Mouse (Mus musculus): ENCODE measurements around the gene Dysf. TPM values are rescaled to one million over a fixed set of nuclear protein-coding genes. Genes with fewer than 3 reads are reported as not detected.

Gene Dysf
- total RNA-seq, 4 experiments from 2014 or later, result 46.1 to 59.1 (median 51.7) TPM

DNA sequence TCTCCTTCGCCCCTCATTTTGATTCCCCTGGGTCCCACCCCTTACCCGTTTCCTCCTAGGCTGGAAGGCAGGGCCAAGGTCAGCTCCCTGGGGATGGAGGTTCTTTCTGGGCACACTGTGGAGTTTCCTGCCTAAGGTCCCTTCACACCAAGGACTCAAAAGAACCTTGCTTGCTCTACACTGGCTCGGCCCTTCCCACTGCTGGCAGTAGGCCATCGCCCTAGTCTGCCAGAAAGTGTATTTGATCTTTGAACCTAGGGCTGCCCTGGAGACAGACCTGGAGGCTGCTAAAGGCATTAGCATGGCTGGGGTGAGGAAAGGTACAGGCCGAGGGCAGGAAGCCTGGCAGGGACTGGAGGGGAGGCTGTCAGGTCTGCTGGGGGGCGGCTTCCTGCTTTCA lies 225.4 kb downstream of the Dysf start:
- peak; percentile 77 for DNase-seq

DNA sequence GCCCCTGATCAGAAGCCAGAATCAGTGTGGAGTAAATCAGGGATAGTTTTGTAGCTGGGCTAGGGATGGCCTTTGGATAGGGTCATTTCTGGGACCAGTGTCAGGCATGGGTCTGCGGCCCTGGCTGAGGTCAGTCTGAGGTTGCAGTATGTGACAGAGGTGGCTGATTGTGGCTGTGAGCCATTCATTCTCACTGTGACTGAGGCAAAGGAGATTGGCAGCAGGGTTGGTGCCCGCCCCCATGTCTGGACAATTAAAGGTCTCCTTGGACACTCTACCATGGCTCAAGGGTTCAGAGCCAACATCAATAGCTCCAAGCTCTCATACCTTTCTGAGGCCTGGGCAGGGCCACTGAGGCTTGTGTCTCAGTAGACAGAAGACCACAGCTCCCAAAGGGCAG lies 227.0 kb downstream of the Dysf start:
- DNase-seq, result no peak

DNA sequence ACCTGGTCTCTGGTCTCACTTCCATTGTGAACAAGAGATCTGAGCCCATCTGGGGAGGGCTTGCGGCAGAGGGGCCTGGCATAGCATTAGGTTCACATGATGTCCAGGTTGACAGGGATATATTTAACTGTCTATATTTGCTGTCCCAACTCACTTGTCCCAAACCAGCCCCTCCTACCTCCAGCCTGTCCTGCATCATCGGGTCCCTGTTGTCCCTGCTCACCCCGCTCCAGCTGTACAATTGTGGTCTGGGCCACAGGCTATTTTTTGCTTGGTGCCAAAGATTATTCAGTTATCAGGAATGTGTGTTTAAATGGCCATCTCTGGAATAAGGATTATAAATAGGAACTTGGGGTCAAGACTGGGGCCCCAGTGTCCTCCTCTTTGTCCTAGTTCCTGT lies 235.0 kb downstream of the Dysf start:
- no peak for DNase-seq

DNA sequence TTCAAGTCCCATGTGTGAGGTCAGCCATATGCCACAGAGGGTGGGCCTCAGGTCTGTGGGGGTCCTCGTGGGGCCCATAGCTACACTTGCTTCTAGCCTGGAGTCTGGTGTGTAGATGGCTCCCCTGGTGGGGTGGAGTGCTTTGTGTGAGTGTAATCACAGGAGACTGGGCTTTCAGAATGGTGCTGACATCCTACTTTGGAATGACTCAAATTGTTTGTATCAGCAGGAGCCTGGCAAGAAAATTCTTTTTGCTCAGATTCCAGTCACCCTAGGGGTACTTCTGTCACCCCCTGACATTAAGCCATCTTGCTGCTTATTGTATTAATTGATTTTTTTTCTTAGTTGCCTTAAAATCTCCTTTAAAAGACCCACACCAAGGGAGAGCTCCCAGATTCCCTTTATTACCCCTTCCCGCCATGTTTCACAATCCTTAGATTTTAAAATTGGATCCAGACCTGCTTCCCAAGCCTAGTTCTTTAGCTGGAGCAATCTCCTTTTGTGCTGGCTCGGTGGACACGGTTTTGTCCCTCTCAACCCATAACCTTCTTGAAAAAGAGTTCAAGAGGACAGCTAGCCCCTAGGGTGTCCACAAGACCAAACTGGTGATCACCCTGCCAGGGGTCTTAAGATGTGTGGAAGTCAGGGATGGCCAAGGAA lies 237.8 kb downstream of the Dysf start:
- no peak for DNase-seq

DNA sequence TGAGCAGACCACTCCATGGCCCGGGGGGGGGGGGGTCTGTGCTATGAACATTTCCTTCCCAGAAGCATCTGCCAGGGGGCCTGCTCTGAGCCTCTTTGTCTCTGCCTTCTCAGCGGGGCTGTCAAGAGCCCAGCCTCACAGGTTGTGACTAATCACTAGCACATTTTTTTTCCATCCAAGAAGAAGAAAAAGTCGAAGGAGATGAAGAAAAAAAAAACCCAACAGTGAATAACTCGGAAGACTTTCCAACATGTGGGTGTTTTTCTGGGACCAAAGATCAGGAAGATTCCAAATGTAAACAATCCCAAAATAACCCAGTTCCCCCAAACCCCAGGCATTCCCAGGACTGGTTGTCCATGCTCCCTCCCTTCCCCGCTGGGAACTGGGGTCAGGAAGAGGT lies 238.6 kb downstream of the Dysf start:
- DNase-seq, result no peak

Other genes starting within 250 kb of the Dysf start
- under 1 TPM in 2 of 4 experiments, not detected in 2; 0.37 to 0.38 TPM for gene Ankrd53, start 245.9 kb upstream of the Dysf start, total RNA-seq (2022)
- gene Tex261, start 232.8 kb upstream of the Dysf start, total RNA-seq (2022), result 100 to 1,000 TPM; 121 to 139 (median 124) TPM
- gene Nagk, start 213.6 kb upstream of the Dysf start, total RNA-seq (2022), result 10 to 100 TPM; 55.2 to 72.7 (median 69.2) TPM
- gene Paip2b, start 176.8 kb upstream of the Dysf start, total RNA-seq (2022), result 10 to 100 TPM; 35.0 to 47.3 (median 40.5) TPM
- gene Zfp638, start 141.5 kb upstream of the Dysf start, total RNA-seq (2022), result 100 to 1,000 TPM in 3 of 4 experiments, 10 to 100 TPM in 1; 85.0 to 116 (median 106) TPM

Measured in adrenal gland, adult 8-10 months (tissue).